Mouse (Mus musculus): Measurements from ENCODE around the gene Ubc.
A peak's percentile ranks its signal among the peaks of the same experiment; 100 is the strongest.
"Not testable (repeated sequence)": the region's sequence is repeated elsewhere in the genome, so short reads cannot be mapped to it uniquely, and the experiment has no call there.

Gene Ubc

DNA sequence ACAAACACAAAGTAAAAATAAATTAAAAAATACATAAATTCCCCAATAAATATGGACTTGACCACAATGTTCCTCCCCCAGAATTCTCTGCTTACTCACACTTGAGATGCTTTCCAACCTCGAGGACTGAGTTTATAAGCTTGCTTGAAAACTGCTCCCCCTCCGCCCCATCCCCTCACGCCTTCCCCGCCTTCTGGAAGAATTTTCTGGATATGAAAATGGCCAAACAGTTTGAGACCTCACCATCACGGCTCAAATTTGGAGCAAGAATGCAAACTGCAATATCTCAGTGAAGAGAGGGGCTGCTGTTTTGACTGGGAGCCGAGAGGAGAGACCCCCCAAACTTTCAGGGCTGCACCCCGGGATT is 14.5 kb upstream of the Ubc start:
- no peak for DNase-seq (ENCODE audit: low read depth)

DNA sequence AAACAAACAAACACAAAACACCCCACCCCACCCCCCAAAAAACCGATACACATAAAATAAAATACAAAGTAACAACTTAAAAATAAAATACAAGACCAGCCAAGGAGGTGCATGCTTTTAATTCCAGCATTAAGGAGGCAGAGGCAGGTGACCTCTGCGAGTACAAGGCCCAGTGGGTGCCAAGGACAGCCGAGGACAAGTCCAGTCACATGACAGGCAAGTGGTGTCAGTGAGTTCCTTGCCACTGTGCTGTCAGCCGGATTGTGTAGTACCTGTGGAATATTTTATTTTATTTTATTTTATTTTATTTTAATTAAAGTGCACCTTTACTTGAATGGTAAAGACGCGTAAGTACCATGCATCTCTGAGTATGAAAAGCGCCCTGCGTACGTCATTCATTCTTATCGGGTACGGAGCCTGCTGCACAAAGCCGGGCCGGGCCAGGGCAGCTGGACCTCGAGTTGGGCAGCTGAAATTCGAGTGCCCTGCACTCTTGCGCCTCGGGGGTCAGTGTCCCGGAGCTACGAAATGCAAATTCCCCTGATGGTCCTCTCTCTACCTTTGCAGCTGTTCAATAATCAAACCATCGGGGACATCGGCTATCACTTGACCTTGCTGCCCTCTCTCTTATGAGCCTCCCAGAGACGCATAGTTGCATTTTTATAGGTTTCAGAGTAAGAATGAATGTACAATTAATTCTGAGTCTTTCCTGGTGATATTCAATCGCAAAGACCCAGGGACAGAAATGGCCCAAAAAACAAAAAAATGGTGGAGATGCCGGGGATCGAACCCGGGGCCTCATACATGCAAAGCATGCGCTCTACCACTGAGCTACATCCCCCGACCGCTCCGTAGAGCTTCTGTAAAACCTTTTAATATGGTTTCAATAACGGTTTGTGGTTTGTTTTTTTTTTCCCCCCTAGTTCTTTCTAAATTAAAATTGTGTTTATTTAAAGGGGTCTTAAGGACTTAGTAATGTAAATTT is 13.8 kb upstream of the Ubc start:
- peak; percentile 87 for DNase-seq (ENCODE audit: low read depth)

DNA sequence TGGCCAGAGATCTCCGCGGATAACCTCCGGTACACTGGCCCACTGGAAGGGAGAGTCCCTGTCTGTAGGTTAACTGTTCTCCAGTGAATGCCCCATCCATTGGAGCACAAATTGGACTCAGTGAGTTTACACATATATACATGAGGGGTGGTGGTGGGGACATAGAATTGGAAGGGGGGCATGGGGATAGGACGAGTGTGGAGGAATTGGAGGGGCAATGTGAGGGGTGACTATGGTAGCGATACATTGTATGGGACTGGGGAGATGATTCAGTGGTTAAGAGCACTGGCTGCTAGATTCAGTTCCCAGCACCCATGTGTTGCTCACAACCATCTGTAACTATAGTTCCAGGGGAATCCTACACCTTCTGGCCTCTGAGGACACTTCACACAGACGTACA is 13.0 kb upstream of the Ubc start:
- no peak for DNase-seq (ENCODE audit: low read depth)

DNA sequence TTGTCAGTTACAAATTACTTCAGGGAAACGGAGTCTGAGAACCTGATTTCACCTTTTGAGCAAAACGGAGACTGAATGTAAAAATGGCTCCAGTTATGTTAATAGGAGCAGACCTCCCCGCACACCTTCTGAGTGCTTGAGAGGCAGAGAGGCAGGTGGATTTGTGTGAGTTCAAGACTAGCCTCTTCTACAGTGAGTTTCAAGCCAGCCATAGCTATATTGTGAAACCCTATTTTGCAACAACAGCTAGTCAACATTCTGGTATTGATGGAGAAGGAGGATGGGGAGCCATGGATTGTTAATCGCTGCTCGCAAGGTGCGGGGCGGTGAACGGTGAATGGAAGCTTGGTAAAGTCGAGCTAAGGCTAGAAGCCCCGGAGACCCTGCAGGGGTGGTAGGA is 12.5 kb upstream of the Ubc start:
- DNase-seq (ENCODE audit: low read depth), result no peak

DNA sequence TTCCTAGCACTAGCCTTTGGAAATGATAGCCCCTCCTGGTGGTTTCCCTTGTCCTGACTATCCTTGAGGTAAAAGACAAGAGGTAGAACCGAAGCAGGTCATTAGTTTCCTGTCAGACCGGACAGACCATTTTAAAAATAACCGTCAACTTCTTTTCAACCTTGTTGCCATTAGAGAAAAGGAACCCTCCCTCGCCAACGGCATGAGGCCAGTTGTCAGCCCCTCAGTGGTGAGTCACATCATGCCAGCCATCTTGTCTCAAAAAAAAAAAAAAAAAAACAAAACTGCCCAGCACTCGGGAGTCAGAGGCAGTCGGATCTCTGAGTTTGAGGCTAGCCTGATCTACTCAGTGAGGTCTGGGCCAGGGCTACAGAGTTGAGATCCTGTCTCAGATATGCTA is 10.9 kb upstream of the Ubc start:
- DNase-seq (ENCODE audit: low read depth), result no peak

DNA sequence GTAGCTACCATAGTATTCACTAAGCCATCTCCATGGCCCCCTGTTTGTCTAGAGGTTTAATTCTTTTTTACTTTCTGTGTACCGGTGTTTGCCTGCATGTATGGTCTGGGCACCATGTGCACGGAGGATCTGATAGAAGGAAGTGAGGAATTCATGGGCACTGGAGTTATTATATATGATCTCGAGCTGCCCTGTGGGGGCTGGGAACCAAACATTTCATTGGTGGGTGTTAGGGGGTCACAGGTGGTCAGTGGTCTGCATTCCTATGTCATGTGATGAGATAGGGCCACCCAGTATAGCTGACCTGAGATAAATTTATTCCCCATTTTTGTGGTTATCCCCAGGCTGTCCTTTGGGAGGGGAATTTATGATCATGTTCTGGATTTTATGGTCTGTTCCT is 5.0 kb upstream of the Ubc start:
- no peak for DNase-seq (ENCODE audit: low read depth)

DNA sequence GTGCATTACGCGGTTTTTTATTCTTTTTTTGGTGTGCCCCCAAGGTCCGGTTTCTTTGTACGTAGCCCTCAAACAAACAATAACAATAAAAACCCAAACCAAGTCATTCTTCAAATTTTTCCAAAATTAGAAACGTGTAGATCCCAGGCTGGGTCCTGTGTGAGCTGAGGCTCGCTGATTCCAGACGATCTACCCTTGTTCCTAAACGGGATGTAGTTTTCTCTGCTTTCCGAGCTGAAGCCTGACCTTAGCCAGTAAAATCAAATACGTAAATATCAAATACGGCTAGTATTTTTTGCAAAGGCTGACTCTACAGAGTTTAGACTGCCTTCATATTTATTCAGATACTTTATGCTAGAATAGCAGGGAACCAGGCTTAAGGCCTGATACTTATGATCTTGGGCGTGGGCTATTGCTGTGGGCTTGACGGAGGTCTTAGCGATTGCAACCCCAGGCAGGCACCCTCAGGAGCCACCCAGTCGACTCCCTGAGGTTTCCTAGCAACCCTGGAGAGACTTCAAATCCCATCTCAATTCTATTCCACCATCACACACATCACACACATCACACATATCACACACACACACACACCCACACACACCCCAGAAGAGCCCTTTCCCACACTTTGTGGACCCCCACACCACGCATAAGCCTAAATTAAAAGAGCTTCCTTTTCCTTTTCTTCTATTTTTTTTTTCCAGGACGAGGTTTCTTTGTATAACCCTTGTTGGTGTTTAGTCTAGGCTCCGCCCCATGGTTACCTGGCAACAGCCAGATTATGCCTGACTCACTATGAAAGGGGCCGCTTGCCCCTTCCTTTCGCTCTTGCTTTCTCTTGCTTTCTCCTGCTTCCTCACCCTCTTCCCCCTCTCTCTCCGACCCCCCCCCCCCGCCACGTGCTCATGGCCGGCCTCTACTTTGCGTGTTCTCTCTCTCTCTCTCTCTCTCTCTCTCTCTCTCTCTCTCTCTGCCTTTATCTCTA is 3.9 kb upstream of the Ubc start:
- peak; percentile 96 for DNase-seq (ENCODE audit: low read depth)

DNA sequence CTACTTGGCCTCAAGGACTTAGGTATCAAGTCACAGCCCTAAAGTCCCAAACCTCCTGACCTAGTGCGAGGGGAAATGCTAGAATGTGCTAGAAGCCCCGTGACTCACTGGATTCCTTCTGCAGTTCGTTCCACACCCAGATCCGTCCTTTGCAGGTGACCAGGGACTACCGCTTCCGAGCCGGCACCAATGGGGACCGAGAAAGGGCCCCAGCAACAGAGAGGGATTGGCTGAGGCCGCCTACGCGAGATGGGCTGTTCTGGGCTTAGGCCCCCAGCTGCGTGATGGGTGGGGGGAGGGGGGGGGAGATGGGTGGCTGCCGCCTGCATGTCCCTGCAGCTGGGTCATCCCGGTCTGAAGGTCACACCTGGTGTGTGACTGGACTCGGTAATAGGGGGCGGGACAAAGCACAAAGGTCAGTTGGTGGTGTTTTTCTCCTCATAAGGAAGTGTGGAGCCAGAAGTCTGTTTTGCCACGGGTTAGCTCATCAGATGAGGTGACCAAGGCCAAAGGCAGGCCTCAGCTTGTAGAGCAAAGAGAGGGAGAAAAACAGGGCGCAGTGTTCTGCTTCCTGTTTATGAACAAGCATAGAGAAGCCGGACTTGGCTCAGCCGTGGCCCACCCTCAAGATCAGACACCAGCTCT is 3.1 kb upstream of the Ubc start:
- peak; percentile 97 for DNase-seq (ENCODE audit: low read depth)

DNA sequence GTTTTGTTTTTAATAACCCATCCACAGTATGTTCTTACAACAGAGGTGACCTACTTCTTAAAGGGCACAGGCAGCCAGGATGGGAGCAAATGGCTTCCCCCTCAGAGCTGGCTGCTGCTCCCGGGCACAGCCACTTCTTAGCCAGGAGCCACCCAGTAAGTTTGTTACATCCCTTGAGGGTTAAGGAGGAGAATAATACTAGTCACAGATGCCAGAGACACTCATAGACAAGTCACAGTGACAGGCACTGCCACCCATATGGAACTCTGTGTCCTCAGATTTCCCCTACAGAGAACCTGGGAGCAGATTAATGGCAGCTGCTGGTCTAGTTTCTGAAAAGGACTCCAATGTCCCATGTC is 2.6 kb upstream of the Ubc start:
- no peak for DNase-seq (ENCODE audit: low read depth)

DNA sequence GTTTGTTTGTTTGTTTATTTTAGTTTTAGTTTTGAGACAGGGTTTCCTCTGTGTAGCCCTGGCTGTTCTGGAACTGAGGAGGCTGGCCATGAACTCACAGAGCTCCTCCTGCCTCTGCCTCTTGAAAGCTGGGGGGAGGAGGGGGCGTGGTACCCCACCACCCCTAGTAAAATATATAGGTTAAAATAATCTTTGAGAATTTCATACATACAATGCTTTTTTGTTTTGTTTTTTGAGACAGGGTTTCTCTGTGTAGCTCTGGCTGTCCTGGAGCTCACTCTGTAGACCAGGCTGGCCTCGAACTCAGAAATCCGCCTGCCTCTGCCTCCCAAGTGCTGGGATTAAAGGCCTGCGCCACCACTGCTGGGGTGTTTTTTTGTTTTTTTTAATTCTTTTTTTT is 2.2 kb upstream of the Ubc start:
- not testable (repeated sequence) for DNase-seq (ENCODE audit: low read depth)

DNA sequence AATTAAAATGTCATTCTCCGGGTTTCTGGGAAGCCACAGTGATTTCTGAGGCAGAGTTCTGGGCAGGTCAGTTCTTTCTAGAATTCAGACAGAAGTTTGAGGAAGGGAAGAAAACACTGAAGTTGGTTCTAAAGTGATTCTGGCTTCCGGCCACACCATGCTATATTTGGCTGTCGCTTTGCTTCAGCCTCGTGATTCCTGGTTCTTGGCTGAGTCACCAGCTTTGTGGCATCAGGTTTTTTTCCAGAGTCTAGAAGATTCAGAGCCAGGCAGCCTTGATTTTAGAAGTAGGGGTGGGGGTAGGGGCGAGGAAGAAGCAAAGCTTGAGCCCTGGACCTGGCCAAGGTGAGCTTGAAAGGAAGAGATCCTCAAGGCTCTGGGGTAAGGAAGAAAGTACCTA is 1.6 kb upstream of the Ubc start:
- DNase-seq (ENCODE audit: low read depth), result peak; percentile 65

DNA sequence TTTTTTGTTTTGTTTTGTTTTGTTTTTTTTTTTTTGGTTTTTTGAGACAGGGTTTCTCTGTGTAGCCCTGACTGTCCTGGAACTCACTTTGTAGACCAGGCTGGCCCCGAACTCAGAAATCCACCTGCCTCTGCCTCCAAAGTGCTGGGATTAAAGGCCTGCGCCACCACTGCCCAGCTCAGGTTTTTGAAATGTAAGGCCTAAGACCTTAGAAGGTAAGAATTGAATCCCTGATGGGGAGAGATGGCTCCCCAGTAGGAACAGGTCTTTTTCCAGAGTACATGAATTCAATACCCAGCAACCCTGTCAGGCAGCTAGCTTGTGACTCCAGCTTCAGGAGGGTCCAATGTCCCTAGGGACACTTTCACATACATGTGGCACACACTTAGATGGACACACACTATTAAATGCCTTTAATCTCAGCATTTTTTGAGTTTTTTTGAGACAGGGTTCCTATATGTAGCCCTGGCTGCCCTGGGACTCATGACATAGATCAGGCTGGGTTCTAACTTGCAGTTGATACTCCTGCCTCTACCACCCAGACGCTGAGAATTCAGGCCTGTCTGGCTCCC is 990 bp upstream of the Ubc start:
- no peak for DNase-seq (ENCODE audit: low read depth)

DNA sequence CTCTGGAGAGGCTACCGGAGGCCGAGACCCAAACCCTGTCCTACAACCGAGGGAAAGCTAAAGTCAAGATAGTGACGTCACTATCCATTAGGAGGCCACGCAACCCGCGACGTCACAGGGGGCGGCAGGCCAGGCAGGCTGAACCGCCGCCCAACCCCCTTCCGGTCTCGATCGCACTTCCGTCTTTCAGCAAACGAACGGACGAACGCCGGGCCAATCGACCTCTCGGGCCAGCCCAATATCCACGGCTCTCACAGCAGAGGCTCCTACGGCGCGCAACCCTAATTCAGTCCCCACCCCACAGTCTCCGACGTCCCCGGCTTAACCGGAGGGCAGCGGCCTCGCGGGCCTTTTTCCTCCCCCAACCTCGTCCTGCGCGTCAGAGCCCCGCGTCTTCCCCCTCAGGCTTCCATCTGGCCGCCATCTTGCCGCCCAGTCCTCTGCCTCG is 847 bp downstream of the Ubc start, which contains the start of gene Gm10382:
Gene Gm10382 (plus strand): TSS at position 192 of the 448 bp plus-strand sequence.
- DNase-seq (ENCODE audit: low read depth), result peak; percentile 95

DNA sequence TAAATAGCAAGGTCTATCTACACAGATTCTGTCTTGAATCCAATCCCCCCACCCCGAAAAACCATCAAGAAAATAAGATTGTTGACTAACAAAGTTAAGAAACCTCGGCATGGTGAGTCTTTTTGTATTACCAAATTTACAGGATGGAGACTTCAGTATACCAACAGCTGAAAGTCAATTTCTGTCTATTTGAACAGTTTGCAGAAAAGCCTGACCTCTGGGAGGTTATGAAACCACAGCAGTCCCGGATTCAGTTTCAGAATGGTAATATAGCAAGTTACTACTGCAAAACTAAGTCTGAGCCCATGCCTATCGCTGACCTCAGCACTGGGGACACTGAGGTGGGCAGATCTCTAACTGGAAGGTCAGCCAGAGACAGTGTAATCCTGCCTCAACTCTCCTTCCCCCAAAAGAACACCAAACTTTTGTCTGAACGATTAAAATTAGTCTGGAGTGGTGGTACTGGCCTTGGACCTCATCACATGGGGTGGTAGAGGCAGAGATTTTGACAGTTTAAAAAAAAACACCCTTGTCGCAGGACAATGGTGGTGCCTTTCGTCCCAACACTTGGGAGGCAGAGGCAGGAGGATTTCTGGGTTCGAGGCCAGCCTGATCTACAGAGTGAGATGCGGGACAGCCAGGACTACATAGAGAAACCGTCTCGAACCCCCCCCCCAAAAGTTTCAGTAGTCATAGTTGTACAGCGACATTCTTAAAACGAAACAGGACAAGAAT is 1.5 kb downstream of the Ubc start:
- DNase-seq (ENCODE audit: low read depth), result peak; percentile 42

DNA sequence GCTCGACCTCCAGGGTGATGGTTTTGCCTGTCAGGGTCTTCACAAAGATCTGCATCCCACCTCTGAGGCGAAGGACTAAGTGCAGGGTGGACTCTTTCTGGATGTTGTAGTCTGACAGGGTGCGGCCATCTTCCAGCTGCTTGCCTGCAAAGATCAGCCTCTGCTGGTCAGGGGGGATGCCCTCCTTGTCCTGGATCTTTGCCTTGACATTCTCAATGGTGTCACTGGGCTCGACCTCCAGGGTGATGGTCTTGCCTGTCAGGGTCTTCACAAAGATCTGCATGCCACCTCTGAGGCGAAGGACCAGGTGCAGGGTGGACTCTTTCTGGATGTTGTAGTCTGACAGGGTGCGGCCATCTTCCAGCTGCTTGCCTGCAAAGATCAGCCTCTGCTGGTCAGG is 2.7 kb downstream of the Ubc start:
- DNase-seq (ENCODE audit: low read depth), result not testable (repeated sequence)

DNA sequence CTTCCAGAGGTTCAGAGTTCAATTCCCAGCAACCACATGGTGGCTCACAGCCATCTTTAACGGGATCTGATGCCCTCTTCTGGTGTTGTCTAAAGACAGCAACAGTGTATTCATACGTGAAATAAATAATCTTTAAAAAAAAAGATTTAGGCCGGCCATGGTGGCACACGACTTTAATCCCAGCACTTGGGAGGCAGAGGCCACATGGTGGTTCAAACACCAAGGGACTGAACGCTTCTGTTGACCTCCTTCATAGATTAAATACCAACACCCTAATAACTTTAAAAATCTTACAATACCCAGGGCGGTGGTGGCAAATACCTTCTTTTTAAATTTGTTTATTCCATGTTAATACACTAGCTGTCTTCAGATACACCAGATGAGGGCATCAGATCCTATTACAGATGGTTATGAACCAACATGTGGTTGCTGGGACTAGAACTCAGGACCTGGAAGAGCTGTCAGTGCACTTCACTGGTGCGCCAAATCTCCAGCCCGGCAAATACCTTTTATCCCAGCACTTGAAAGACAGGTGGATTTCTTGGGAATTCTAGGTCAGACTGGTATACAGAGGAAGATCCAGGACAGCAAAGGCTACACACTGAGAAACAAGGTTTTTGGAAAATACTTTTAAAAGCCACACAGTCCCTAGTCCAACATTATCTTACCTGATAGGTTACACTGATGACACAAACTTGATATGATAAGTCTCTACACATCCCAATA is 4.6 kb downstream of the Ubc start:
- peak; percentile 47 for DNase-seq (ENCODE audit: low read depth)

DNA sequence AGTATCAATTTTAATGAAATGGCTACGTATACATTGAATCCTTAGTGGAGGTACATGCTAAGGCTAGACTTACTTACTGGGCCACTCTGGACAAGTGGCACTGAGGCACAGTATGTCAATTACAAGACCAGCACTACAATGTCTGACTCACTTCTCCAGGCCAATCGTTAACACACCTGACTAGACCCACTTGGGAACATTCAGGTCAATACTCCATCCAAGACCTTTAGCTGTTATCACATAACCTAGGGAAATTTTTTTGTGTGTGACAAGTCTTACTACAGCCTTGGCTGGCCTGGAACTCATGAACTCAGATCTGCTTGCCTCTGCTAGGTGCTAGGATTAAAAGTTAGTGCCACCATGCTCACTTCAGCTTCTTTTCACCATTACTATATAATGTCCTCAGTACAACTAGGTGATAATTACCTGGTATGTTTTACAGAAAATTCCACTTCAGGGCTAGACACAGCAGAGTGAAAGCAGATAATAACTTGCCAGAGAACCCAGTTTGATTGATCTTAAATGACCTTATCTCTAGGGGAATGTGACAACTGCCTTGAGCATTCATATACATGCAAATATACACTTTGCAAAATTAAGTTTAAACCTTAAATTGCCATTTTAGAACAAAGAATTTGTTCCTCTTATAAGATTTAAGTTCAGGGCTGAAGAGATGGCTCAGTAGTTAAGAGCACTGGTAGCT is 5.3 kb downstream of the Ubc start:
- DNase-seq (ENCODE audit: low read depth), result peak; percentile 47

DNA sequence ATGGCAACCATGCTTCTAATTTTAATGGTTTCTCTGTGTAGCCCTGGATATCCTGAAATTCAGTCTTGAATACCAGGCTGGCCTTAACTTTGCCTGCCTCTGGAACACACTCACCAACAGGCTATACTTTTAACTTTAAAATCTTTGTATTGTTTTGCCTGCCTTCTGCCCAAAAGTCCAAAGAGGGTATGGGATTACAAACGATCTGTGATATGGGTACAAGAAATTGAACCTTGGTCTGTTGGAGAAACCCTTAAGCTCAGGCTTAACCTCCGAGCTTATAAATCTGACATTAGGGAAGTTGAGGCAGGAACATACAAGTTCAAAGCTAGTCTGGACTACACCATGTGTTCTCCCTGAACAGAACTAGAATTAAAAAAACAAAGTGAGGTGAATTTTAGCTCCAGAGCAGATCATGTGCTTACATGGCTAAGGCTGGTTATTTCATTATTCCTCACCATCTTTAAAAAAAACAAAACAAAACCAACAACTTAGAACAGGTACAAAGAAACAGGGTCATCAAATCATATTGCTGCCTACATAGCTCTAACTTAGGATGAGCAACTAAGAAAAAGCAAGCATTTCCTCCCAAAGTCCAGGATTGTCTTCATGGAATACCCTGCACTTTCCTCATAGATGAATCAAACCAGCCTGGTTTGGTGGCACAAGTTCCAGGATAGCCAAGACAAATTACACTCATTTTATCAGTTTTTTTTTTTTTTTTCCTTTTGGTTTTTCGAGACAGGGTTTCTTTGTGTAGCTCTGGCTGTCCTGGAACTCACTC is 6.2 kb downstream of the Ubc start:
- DNase-seq (ENCODE audit: low read depth), result no peak
